Mouse (Mus musculus): Measurements from ENCODE around the gene Ptprb.
A peak's percentile ranks its signal among the peaks of the same experiment; 100 is the strongest.

Ptprb gene

DNA sequence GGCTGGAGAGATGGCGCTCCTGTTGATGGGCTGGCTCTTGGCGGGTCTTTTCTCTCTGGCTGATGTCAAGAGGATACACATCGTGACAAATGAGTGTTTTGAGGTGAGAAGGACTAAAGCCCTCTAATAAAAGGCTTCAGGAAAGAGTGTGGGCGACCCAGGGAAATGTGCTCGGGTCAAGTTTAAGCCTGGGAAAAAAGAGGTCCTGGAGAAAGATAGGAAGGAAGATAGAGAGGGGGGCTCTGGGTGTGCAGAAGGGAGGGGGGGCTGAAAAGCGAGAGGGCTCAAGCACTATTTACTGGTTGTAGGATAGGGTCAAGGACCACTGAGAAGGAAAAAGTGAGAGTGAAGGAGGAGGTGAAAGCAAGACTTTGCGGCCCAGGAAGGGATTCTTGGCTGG lies 25.5 kb downstream of the Ptprb start:
- DNase-seq: peak; percentile 41

DNA sequence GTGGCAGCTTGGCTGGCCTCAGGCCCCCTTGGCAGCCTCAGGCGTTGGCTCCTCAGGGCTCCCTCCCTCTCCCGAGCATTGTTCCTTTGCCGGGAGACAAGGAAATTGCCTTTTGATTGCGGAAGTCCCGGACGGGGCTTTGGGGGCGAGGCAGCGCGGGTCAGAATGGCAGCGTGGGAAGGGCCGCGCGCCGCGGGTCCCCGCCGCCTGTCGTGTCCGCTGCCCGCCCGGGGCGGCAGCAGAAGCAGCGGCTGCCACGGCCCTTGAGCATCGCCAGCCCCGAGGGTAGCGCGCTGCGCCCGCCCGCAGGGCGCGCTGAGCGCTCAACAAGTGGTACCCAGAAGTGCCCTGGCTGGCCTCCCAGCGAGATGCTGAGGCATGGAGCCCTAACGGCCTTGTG lies 25.9 kb downstream of the Ptprb start:
- peak; percentile 64 for DNase-seq

- DNase-seq: no peak
These were observed 29.0 kb downstream of the Ptprb start for GRCm38 (mm10) chr10:116304355-116304754.

- DNase-seq: no peak
These were observed 34.1 kb downstream of the Ptprb start for GRCm38 (mm10) chr10:116309460-116309859.

DNA sequence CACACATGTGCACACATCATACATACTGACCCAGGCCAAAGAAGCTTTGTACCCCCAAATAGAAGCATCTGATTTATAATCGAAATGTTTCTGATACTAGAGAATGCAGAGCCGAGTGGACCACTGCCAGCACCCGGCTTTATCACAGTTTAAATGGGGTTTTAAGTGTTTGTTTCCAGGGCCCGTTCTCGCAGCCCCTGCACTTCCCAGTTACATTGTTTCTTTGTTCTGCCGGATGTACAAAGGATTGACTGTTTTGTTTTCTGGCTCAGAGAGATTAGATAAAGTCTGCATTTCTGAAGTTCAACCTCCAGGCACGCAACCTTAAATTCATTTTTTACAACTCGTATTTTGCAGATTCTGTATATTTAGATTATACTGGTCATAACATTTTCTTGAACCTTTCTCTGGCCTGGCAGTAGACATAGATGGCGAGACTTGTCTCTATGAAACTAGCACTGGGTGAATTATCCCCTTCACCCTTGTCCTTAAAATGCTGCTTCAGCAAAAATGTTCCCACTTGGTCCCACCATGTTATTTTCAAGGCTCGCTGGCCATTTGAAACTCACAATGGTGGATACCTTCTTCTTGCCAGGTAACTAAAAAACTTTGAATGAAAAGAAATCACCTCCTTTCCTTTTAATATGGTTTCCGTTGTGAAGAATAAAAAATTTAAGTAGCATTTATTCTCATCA lies 35.3 kb downstream of the Ptprb start:
- DNase-seq: no peak

- DNase-seq: peak; percentile 72
These were observed 43.9 kb downstream of the Ptprb start for GRCm38 (mm10) chr10:116319246-116319645.

DNA sequence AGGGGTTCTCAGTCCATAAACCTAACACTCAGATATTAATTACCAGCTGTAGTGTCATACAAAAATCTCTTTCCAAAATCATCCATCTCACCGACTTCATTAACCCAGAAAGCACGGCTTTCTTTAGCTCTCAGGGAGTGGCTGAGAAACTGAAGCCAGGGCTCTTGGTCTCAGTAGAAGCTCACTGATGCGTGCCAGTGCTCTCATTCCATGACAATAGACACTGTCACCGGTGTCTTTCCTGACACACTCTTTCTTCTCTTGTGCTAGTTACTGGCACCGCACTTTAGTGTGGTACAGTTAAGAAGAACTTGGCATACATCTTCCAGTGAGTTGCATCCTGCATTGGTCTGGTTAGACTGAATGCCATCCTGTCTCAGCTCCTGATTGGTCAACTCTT lies 53.8 kb downstream of the Ptprb start:
- DNase-seq: no peak

DNA sequence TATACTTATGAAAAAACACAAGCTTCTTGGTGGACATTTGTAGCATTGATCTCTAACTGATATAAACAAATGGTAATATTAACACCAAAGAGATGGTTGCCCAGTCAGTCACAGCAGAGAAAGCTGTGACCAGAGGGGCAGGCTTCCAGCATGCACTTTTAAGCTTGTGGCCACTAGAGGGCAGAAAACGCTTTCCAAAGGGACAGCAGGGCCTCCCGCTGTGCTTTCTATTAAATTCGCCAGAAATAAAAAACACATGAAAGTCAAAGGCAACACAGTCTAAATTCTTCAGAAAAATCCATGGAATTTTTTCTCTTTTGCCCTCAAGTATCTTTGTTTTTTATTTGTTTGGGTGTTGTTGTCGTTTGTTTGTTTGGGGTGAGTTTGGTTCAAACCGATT lies 55.1 kb downstream of the Ptprb start:
- peak; percentile 34 for DNase-seq

- DNase-seq: no peak
These were observed 55.7 kb downstream of the Ptprb start for GRCm38 (mm10) chr10:116330961-116331510.

GRCm38 (mm10) chr10:116333666-116334065 lies 58.3 kb downstream of the Ptprb start:
- no peak for DNase-seq

GRCm38 (mm10) chr10:116334120-116334519 lies 58.8 kb downstream of the Ptprb start:
- DNase-seq: no peak

DNA sequence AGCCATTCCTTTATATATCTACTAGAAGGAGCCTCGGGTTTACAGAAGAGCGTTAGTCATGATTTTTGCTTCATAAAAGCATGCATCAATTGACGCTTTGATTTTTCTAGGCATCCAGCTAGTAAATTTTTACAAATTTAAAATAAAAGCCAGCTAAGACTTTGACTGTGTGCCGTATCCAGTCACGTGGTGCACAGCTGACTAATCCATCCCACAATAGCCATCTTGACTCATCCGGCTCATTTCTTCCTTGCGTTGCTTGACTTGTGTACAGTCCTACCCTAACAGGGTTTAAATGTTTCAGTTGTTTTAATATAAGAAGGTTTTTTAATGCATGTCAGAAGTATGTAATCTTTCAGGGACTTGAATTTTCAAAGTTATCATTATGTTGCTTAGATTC lies 60.0 kb downstream of the Ptprb start:
- DNase-seq: no peak

DNA sequence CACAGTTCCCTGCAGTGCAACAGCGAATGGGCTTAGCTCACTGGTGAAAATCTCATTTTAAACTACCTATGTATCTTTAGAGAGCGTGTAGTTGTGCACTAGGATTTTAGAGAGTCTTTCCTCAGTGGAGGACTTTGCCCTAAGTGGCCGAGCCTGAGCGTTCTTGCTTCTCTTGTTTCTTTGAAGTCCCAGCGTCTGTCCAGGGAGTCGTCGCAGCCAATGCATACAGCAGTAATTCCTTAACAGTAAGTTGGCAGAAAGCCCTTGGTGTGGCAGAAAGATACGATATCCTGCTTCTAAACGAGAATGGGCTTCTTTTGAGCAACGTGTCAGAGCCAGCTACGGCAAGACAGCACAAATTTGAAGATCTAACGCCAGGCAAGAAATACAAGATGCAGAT lies 65.9 kb downstream of the Ptprb start:
- DNase-seq: no peak

- DNase-seq: no peak
These were observed 71.4 kb downstream of the Ptprb start for GRCm38 (mm10) chr10:116346618-116347184.

DNA sequence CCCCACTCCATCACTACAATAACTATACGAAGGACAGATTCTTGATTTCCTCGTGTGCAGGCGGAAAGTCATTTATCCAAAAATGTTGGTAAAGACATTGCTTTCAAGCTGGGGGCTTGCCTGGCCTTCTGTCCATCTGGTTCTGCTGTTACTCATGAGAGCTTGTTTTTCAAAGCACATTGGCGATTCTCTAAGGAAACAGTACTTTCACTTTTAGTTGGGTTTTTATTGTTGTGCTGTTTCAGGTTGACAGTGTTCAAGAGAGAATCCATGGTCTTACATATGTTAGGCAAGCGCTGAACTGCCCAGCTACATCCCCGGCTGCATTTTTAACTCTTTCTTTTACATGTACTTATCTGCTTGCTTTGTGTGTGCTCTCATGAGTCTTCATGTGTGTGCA lies 73.7 kb downstream of the Ptprb start:
- no peak for DNase-seq

- DNase-seq: no peak
These were observed 75.2 kb downstream of the Ptprb start for GRCm38 (mm10) chr10:116350532-116350931.

DNA sequence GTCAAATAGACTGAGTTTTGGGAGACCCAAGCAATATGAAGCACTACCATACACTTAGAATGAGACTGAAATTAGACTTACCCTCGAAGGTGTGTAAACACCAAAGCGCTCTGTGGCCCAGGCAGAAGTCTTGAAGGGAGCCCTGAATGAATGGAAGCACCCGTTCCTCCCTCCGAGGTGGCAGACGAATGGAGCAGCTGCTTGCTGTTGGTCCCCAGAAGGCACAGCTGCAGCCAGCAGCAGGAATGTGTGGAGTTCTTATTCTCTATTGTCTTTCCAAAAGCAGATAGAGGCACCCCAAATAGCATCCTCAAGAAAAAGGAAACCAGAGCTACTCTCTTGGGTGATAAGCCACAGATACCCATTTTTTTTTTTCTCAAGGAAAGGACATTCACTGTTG lies 79.0 kb downstream of the Ptprb start:
- no peak for DNase-seq

DNA sequence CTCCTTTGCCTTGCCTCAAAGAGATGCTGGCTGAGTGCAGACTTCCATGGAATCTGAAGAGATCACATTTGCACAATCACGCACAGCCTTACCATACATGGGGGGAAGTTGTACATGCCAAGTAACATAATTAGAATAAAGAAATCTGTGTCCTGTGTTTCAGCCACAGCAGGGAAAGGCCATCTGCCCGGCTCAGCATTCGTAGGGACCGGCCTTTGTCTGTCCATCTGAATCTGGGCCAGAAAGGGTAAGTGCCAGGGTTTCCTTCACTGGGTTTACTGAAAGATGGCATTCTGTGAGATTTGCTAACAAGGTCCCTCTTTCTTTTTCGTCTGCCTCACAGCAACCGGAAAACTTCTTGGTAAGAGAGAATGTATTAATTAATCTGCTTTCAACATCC lies 86.9 kb downstream of the Ptprb start:
- DNase-seq: no peak

DNA sequence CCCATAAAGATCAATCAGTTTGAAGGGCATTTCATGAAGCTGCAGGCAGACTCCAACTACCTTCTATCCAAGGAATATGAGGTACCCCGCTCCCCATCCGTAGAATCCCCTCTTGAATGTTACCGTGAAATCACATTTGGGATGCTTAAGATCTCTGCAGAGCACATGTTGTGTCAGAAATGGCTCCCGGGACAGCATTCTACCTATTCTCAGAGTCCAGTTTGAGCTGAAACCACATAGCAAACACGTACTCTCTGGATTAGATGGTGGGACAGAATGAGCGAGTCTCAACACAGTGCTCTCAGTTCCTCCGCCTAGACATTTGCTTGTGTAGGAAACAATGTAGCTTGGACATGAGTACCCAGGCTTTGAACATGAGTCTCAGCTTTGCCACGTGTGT lies 87.3 kb downstream of the Ptprb start:
- no peak for DNase-seq

GRCm38 (mm10) chr10:116364759-116365158 lies 89.4 kb downstream of the Ptprb start:
- no peak for DNase-seq

- DNase-seq: no peak
These were observed 95.8 kb downstream of the Ptprb start for GRCm38 (mm10) chr10:116370991-116371725.

- no peak for DNase-seq
These were observed 98.8 kb downstream of the Ptprb start for GRCm38 (mm10) chr10:116374111-116374510.

DNA sequence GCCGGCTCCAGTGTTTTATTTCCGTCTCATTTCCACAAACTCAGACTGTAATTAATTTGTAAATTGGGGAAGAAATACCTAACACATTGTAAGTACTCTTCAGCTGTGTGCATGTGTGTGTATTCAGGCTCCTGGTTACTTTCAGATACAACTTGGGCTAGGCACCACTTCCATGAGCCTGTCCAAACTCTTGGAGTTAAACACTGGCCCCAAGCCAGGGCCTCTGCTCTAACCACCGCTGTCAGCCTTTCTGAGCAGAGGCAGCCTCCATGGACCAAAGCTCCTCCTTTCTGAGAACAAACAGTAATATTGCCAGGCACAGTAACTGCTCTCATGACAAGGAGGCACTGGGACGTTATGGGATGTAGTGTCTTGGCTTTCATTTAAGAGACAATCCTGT lies 101.5 kb downstream of the Ptprb start:
- no peak for DNase-seq
